Mouse (Mus musculus) brain, embryonic 14.5 days (tissue): Measurements from ENCODE around the gene Palm.

Experiments used
- CTCF ChIP-seq: fragments of 200-500 bp; IDR thresholded peaks from 2 replicates; pipeline ENCODE4 v1.5.1; 2012; ENCODE audit warnings: inconsistent platforms, mild to moderate bottlenecking, moderate library complexity, borderline replicate concordance; ENCODE audit not compliant: insufficient read depth, insufficient read length; ENCODE audit errors: extremely low read depth
- POLR2A ChIP-seq: fragments of 200-500 bp; IDR thresholded peaks from 2 replicates; pipeline ENCODE4 v1.6.1; 2012; ENCODE audit warnings: mild to moderate bottlenecking, inconsistent platforms, borderline replicate concordance; ENCODE audit not compliant: poor library complexity, insufficient read depth, insufficient read length, severe bottlenecking; ENCODE audit errors: extremely low read depth

DNA sequence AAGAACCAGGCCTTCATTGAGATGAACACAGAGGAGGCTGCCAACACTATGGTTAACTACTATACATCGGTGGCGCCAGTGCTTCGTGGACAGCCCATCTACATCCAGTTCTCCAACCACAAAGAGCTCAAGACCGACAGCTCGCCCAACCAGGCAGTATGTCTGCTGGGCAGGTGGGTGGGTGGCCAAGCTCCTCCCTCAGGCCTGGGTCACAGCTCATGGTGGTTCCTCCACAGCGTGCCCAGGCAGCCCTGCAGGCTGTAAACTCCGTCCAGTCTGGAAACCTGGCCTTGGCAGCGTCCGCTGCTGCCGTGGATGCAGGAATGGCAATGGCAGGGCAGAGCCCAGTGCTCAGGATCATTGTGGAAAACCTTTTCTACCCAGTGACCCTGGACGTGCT lies 65.7 kb downstream of the Palm start:
- TF ChIP-seq POLR2A (no peak), CTCF (no peak)
